ENCODE assay signal across 26 mouse cellular contexts in genomic region chr6:142161171-142161570, GRCm38 (mm10). TPM values are rescaled to one million over a fixed set of nuclear protein-coding genes. Genes with fewer than 3 reads are reported as not detected.
"Had no signal": no experiment of that assay in that cellular context is flagged by ENCODE, and none has a peak within 500 bp of the region (broad histone marks: within the 10 kb centered on the region; RNA-seq: fewer than 3 reads in every experiment).

No protein-coding gene starts in this region.

- H3K9me3 ChIP-seq: heart, embryonic 10.5 days; heart, embryonic 12.5 days; hindbrain, embryonic 10.5 days; hindbrain, embryonic 12.5 days; intestine, embryonic 15.5 days; limb, embryonic 10.5 days; limb, embryonic 12.5 days; liver, embryonic 13.5 days; liver, embryonic 15.5 days had no signal

- DNase-seq: gastrocnemius, adult 2 months; gastrocnemius, postnatal 10 days; gastrocnemius, postnatal 25 days; heart, adult 18-20 months; heart, postnatal 10 days; heart, postnatal 4 days; liver; liver, embryonic 13.5 days had no signal

- H3K9ac ChIP-seq: heart, embryonic 12.5 days; hindbrain, embryonic 12.5 days; hindbrain, embryonic 14.5 days; intestine, embryonic 15.5 days; limb, embryonic 12.5 days; liver, embryonic 13.5 days; liver, embryonic 15.5 days had no signal

- ATAC-seq: forebrain, embryonic 16.5 days; hindbrain, embryonic 16.5 days; inflammation-experienced regulatory T-cells, adult 6 months; intestine, embryonic 15.5 days; intestine, postnatal 0 days had no signal

- H3K4me3 ChIP-seq: gastrocnemius, adult 2 months; heart, embryonic 10.5 days; heart, embryonic 12.5 days; hindbrain, embryonic 10.5 days; hindbrain, embryonic 12.5 days; intestine, embryonic 15.5 days; layer of hippocampus, adult 2 months; left cerebral cortex, adult 2 months; limb, embryonic 10.5 days; limb, embryonic 12.5 days; liver, embryonic 13.5 days; liver, embryonic 15.5 days had no signal

- H3K27ac ChIP-seq: gastrocnemius, adult 2 months; heart, embryonic 10.5 days; hindbrain, embryonic 10.5 days; hindbrain, embryonic 12.5 days; hindbrain, embryonic 14.5 days; intestine, embryonic 15.5 days; layer of hippocampus, adult 2 months; left cerebral cortex, adult 2 months; limb, embryonic 10.5 days; limb, embryonic 12.5 days; liver, embryonic 13.5 days; liver, embryonic 15.5 days had no signal

- H3K36me3 ChIP-seq: heart, embryonic 10.5 days; heart, embryonic 12.5 days; hindbrain, embryonic 10.5 days; hindbrain, embryonic 12.5 days; intestine, embryonic 15.5 days; limb, embryonic 10.5 days; limb, embryonic 12.5 days; liver, embryonic 13.5 days; liver, embryonic 15.5 days had no signal

- H3K27me3 ChIP-seq: heart, embryonic 12.5 days; hindbrain, embryonic 12.5 days; intestine, embryonic 15.5 days; limb, embryonic 12.5 days; liver, embryonic 13.5 days; liver, embryonic 15.5 days had no signal

- H3K4me2 ChIP-seq: heart, embryonic 12.5 days; hindbrain, embryonic 12.5 days; hindbrain, embryonic 14.5 days; intestine, embryonic 15.5 days; limb, embryonic 12.5 days; liver, embryonic 11.5 days; liver, embryonic 13.5 days; liver, embryonic 15.5 days had no signal

- H3K4me1 ChIP-seq: heart, embryonic 10.5 days; heart, embryonic 12.5 days; hindbrain, embryonic 10.5 days; hindbrain, embryonic 12.5 days; intestine, embryonic 15.5 days; limb, embryonic 10.5 days; limb, embryonic 12.5 days; liver, embryonic 13.5 days; liver, embryonic 15.5 days had no signal

RNA-seq across cellular contexts. Expression of gene Slco1a6, which starts 47.1 kb away (rescaled TPM):
- polyA plus RNA-seq: heart, embryonic 10.5 days; heart, embryonic 14.5 days; intestine, embryonic 15.5 days; intestine, postnatal 0 days; limb, embryonic 10.5 days; limb, embryonic 12.5 days; limb, embryonic 14.5 days; liver, embryonic 11.5 days; liver, embryonic 13.5 days; liver, embryonic 15.5 days had no signal
